Mouse (Mus musculus) urinary bladder, postnatal 25 days (tissue): ENCODE measurements at regions not wholly inside any gene's neighbourhood (a gene's known extent, or its start where the extent isn't known, plus 50 kb on each side); places are given as distances from the start of the nearest gene placed in this dataset.

Experiments
- DNase-seq: peaks from one replicate; pipeline ENCODE4 v3.0.0; 2022; ENCODE audit warnings: low spot score

DNA sequence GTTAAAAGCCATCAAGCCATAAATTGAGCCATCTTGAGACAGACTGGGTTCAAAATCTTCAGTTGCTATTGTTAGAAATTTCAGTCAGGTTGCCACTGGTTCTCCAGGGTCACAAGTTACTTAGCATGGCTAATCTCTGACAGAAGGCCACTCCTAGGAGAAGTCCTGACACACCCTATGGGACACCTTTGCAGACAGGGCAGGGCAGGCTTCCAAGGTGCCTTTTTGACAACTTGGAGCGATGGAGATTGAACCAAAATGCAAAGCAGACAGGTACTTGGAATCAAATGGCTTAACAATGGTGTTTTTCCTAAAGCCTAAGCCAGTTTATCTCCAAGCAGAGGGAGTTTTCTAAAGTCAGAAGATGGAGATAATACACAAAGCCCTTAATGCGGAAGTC is 90.7 kb upstream of the Tbx3 start:
- no peak for DNase-seq

DNA sequence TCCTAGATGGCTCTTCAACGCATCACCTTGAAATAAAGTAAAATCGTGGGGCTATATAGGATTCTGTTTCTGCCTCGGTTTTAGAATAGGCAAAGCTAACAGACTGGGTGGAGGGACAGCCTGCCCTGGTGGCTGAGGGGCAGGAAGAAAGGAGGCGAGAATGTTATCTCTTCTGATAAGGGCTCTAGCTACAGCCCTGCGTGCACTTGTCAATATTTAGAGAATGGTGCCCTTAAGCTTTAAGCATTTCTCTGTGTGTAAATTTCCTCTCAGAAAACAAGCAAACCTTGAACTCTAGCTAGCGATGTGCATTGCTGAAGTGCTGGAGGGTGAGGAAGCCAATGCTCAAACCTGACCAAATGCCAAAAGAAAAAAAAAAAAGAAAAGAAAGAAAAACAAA is 90.1 kb upstream of the Tbx3 start:
- DNase-seq: no peak

DNA sequence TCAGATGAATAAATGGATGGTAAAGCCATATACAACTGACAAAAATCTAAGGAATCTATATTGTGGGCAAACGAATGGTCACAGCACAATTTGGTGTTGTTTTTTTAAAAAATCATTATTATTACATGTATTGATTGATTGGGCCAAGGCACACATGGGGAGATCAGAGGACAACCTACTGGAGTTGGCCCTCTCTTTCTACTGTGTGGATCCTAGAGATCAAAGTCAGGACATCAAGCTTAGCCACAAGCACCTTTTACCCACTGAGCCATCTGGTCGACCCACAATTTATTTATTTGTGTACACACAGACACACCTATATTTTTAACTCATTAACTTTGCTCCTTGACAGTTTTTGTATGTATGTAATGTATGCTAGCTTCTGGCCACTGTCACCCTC is 89.7 kb upstream of the Tbx3 start:
- no peak for DNase-seq

DNA sequence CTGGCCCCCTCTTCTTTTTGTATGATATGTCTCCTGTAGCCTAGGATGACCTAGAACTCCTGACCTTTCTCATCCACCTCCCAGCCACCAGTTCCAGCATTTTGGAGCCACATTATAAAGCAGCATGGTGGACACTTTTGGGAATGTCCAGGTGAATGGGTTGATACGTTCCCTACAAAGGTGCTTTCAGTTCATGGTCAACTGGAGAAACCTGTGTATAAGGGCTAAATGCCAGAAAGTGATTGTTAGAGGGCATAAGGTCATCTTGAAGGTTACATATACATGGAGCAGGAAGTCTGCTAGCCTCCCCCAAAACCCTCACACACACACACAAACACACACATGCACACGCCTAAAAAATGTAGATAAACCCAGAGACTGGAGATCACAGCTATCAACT is 86.1 kb upstream of the Tbx3 start:
- no peak for DNase-seq

DNA sequence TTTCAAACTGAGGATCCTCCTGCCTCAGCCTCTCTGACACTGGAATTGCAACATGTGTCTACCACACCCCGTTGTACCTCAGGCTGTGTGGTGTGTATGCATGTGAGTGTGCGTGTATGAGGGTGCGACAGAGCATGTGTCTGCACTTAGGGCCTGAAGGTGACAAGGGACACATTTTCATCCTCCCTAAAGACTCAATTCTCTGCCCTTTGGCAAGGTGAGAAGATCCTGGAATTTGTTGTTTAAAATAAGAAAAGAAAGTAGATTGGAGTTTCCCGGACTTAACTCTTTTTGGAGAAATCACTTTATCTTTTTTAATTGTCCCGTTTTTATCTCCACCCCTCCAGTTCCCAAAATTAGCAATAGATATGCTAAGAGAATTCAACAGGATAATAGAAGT is 85.6 kb upstream of the Tbx3 start:
- no peak for DNase-seq

DNA sequence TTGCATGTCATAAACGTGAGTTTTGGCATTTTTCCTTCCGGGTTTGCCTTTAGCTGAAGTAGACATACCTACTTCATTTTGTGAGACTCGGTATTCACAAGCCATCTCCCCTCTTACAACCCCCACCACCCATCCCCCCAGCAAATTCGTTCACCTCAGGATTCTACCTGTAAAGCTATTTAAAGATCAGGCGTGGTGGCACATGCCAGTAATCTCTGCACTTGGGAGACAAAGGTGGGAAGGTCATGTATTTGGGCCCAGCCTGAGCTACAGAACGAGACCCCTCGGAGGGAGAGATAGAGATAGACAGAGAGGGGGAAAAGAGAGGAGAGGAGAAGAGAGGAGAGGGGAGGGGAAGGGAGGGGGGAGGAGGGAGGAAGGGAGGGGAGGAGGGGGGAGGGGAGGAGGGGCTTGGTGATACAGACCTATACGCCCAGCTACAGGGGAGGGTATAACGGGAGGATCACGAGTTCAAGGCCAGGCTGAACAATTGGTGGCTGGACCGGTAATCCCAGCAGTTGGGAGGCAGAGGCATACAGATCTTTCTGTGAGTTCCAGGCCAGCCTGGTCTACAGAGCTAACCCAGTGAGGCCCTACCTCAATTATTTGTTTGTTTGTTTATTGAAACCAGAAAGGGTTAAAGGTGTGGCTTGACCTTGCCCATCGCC is 83.9 kb upstream of the Tbx3 start:
- no peak for DNase-seq

DNA sequence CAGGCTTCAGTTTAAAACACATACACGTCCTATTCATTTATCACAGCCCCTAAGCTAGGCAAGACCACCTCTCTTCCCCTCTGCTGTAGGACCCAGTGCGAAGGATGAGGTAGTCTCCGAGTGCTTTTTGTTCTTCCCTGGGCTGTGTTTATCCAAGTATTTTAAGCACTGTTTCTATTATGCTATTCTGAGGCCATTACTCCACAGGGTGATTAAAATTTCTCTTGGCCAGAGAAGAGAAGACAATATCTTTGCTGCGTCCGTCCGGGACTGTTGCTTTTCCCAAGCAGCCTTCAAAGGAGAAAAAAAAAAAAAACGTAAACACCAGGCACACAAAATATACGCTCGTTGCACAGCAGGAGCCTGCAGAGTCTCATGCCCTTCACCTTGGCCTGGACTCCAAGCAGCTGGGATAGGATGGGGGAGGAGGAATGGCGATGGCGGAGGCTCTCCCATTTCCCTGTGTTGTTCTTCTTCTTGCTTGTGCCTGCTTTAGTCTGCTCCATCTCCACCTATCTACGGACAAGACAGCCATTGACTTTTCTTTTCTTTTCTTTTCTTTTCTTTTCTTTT is 83.1 kb upstream of the Tbx3 start:
- DNase-seq: no peak

DNA sequence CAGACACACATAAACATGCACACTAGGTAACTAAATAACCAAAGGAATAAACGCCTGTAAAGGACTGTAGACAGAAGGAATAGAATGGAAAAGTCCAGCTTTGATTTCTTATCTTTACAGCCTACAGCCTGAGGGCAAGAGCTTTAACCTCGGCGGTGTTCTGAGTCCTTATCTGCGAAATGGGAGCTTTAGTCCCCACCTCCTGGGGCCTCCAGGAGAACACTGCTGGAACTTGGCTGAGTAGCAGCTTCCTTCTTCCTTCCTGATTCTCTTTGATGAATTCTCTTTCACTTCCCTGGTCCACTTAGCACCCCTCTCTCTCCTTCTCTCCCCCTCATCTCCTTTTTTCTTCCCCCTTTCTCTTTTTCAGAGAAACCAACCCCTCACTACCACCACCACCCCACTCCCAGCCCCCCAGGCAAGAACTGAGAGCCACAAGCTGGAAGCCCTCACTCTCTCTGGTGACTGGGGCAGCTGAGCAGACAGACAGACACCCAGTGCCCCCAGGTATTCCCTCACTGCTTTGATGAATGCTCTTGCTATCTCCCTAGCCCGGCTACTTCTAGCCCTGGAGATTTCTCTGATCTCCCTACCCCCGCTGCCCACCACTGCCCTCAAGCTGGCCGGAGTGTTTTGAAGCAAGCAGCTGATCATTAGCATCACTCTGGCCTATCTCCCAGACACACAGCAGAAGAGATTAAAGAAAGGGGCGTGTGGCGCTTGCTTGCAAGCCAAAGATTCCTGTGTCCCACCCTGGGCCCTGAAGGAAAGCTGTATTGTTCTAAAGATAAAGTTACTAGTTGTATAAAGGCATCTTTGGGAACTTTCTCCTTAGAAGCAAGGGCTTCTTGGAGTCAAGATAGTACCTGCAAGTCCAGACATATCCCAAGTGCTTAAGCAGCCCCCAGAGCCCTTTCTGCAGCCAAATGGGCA is 81.9 kb upstream of the Tbx3 start:
- no peak for DNase-seq

DNA sequence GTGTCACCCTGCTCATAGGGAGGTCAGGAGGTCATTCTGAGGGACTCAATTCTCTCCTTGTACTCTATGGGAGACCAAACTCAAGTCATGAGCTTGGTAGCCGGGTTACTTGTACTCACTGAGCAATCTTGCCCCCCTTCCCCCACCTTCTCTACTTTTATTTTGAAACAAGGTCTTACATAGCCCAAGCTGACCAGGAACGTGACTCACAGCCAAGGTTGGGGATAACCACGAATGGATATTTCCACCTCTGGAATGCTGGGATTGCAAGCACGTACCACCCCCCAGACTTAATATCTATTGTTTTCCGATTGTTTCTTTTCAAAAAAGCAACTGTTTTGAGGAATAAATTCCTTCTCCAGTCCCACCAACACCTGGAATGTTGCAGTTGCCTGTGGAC is 79.2 kb upstream of the Tbx3 start:
- no peak for DNase-seq

DNA sequence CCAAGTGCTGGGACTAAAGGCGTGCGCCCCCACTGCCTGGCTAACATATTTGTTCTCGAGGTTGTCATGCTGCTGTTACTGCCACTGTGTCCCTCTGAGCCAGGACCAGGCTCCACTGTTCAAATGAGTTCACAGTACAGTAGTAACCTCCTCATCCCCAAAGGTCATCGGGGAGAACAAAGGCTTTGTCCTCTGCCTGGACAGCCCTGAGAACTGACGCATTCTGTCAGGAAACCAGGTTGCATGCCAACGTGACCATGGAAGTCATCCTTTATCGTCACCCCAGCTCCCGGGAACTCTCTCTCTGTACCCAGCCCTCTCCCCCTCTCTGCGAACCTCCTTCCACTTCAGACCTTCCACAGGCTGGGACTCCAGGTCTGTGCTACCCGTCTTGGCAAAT is 77.6 kb upstream of the Tbx3 start:
- DNase-seq: no peak

DNA sequence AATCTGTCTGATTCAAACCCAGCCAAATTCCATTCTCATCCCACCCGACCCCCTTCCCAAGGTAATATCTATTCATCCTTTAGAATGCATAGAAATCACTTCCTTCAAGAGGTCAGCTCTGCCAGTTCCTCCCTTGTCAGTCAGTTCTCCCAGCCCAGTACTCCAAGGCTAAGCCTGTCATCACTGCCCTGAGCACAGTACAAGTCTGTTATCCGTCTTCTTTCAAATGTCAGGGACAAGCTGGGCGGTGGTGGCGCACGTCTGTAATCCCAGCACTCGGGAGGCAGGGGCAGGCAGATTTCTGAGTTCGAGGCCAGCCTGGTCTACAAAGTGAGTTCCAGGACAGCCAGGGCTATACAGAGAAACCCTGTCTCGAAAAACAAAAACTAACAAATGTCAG is 75.9 kb upstream of the Tbx3 start:
- DNase-seq: no peak

DNA sequence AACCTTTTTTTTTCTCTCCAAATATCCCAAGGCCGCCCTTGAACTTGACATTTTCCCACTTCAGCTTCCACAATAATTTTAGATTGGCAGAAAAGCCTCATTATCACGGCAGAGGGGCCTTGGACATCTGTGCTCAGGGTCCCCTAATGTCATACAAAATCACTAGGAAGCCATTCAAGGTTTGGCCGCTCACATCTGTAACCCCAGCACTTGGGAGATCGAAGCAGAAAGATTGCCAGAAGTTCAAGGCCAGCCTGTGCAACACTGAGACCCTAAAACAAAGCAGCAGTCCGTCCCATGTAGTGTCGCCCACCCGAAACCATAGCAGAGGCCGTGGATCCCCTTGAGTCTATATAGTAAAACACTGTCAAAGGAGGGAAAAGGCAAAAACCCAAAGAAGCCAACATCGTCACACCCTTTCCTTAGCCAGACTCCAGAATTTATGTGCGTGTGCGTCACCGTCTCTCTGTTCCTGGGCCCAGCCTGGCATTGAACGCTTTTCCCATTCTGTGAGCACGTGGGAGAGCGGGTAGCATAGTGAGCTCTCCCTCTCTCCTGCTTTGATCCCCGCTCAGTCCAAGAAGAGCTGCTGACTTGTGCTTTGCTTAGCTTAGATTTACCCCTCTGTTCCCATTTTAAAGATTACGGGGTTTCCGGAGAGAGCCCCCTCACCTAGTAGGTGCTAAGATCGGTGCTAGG is 74.0 kb upstream of the Tbx3 start:
- DNase-seq: no peak

DNA sequence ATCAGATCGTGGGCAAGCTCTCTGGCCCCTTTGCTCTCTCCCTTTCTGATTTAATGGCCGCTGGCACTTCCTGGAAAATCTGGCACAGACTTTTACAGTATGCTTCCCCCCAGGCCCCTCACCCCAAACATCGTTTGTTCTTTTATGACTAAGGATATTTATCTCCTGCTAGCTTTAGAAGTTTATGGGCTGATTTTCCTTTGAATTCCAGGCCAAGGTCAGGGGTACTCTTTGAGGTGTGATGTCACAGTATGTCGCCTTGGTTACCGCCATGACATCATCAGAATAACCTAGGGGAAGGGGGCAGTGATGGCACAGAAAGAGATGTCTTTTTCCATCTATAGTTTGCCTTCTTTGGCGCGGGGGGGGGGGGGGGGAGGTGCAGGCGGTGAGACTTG is 73.5 kb upstream of the Tbx3 start:
- no peak for DNase-seq

DNA sequence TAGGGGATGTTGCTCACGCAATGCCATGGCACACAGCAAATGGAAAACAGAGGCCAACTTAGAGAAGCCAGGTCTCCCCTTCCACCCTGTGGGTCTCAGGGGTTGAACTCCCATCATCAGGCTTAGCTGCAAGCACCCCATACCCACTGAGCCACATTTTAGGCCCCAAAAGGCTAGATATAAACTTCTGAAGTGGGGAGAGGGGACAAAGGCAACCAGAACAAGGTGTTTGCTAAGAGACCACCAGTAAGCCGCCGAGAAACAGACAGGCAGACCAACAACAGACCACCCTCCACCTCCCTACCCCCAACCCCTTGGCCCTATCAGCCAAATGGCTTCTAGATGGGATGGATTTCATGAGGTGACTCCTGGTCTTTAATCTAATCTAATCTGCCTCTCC is 72.9 kb upstream of the Tbx3 start:
- DNase-seq: no peak

DNA sequence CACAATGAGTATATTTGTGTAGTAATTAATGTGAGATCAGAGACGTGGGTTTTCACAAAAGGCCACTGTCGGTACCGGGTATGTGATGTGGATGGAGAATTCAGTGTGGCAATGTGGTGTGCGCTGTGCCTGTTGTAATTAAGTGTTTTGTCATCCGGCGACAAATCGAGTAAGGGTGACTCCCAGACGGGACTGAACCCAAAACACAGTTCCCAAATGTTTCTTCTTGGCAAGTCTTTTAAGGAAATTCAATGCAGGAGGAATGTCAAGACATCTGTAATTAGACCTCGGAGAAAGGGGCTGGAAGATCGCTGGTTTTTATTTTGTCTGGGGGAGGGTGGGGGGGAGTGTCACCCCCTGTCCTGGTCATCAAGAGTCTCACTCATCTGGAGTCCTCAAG is 72.3 kb upstream of the Tbx3 start:
- DNase-seq: no peak

DNA sequence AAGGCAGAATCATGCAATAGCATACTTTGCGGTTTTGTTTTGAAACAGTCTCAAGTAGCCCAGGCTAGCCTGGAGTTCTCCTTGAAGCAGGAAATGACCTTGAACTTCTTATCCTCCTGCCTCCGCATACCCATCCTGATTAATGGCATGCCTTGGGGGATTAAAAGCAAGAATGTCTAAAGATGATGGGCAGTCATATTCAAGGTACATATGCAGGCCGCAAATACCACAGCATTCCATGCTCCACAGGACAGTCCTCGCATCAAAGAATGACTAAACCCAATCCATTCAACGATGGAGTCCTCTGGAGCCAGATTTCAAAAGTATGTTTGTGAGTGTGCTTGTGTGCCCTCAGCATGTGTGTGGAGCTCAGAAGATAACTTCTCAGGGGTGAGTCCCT is 69.1 kb upstream of the Tbx3 start:
- no peak for DNase-seq

DNA sequence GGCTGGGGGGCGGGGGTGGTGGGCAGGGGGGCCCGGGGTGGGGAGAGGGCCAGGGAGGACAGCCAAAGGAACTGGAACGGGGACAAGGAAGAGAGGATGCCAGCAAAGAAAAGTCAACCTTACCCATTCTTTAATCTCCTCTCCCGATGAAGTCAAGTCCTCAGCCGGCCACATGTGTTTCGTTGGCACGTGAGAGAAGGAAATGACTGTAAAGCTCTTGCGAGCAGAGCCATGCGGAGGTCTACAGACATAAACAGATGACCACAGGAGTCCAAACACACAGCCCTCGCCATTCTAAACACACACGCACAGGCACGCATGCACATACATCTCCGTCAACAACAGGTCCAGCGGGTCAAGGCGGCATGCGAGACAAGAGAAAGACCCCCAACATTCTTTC is 68.5 kb upstream of the Tbx3 start:
- no peak for DNase-seq

DNA sequence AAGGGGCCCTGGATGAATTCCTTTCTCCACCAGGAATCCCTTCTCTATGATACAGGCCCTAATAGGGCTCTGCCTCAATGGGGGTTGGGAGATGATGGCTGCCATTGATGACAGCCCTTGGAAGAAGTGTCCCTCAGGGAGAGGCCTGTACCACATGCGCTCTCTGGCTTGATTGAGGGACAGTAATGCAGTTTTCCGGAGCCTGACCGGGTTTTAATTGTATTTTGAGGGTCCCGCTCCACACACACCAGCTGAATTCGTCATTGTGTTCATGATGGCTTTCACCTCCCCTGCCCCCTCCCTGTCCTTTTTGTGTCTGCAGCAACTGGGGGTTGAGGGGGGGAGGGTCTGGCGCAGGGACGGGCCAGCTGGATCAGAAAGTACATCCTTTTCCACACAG is 65.0 kb upstream of the Tbx3 start:
- DNase-seq: no peak

DNA sequence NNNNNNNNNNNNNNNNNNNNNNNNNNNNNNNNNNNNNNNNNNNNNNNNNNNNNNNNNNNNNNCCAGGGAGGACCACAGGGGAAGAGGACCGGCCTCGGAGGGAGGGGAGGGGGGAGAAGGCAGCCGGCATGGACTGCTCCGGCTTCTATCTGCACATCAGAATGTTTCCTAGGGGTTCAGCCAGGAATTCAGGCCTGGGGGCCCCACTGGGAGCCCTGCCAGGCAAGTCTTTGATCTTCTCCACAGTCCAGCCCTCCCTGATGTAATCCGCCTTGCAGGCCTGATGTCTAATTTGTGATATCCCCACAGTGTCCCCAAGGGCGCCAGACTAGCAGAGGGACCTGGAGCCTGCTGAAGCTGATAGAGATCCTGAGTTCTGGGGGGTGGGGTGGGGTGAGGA is 57.1 kb upstream of the Tbx3 start:
- DNase-seq: no peak

DNA sequence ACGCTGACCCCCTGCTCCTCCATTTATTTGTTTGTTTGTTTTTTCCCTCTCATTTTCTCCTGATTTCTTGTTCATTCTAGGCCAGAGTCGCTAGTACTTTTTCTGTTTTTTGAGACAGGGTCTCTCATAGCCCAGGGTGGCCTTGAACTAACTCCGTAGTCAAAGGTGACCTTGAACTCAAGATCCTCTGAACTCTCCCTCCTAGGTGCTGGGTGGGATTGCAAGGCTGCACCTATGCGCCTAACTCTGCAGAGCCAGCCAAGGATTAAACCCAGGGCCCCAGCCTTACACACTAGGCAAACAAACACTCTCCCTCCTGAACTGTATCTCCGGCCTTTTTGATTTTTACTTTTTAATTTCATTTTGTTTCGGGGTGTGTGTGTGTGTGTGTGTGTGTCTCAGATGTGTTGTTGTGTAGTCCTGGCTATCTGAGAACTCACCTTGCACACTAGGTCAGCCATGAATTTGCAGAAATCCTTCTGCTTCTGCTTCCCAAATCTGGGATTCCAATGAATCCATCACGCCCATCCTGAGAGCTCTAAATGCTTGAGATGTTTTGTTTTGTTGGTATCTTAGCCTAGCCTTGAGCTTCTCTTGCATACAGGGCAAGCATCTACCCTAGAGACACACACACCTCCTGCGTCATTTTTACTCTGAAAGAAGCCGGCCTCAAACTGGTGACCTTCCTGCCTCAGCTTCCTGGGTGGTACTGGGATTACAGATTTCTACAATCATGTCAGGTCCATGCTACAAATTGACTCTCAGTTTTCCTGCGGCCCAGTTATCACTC is 56.3 kb upstream of the Tbx3 start:
- DNase-seq: no peak

DNA sequence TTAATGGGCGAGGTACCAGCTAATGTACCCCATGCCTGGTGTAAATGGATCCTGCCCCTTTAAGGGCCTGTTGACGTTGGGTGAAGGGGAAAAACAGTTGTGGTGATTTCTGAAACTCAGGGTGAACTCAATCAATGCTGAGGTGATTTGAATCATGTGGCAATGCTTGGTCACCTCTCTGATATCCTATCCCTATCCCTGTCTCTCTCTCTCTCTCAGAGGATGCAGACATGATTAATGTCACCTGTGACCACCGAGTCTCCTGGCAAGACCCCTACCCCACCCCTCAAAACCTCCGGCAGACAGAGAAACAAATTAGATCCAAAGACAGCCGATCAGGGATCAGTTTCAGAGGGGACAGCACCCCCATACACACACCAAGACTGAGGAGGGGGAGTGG is 54.8 kb upstream of the Tbx3 start:
- DNase-seq: no peak

DNA sequence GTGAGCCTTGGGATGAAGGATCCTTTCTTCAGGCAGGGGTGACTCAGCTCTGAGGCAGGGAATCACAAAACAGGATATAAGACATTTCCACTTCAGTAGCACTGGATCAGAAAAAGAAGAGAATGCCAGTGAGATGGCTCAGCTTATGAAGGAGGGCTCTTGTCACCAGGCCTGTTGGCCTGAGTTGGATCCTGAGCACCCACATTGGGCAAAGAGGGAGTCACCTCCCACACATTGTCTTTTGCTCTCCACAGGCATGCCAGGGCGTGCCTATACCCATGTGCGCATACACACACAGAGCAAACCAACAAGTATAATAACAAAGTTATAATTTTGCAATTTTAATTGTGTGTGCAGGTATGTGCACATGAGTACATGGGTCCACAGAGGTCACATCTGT is 52.6 kb upstream of the Tbx3 start:
- no peak for DNase-seq
